Mouse (Mus musculus) liver, embryonic 13.5 days (tissue): ENCODE results near the gene Atad5. TPM values are rescaled to one million over a fixed set of nuclear protein-coding genes. Genes with fewer than 3 reads are reported as not detected.

ENCODE experiments used
- ATAC-seq: fragments of 200-750 bp; cut with Nextera tagmentation; 2 replicates; pipeline ENCODE4 v1.8.0; 2017; ENCODE audit warnings: low read depth, mild to moderate bottlenecking, moderate number of reproducible peaks, moderate library complexity
- DNase-seq: peaks from one replicate; pipeline ENCODE4 v3.0.0; 2022
- H3K27ac ChIP-seq: fragments of 300-500 bp; sonication (generic); 2 replicates; pipeline ENCODE4 v1.5.1; 2015; ENCODE audit warnings: moderate library complexity, mild to moderate bottlenecking, inconsistent platforms
- H3K27me3 ChIP-seq: fragments of 300-500 bp; sonication (generic); 2 replicates; pipeline ENCODE4 v1.6.1; 2015; ENCODE audit warnings: mild to moderate bottlenecking, inconsistent platforms
- H3K36me3 ChIP-seq: fragments of 300-500 bp; sonication (generic); 2 replicates; pipeline ENCODE4 v1.6.1; 2015; ENCODE audit warnings: mild to moderate bottlenecking, inconsistent platforms
- H3K4me1 ChIP-seq: fragments of 300-500 bp; sonication (generic); replicated peaks from 2 replicates; pipeline ENCODE4 v1.6.1; 2015; ENCODE audit warnings: inconsistent platforms
- H3K4me2 ChIP-seq: fragments of 300-500 bp; sonication (generic); 2 replicates; pipeline ENCODE4 v1.6.1; 2015; ENCODE audit warnings: inconsistent platforms, mild to moderate bottlenecking, moderate library complexity
- H3K4me3 ChIP-seq: fragments of 300-500 bp; sonication (generic); replicated peaks from 2 replicates; pipeline ENCODE4 v1.5.1; 2015; ENCODE audit warnings: mild to moderate bottlenecking, inconsistent platforms
- H3K9ac ChIP-seq: fragments of 300-500 bp; sonication (generic); 2 replicates; pipeline ENCODE4 v1.6.1; 2015; ENCODE audit warnings: mild to moderate bottlenecking, inconsistent platforms
- H3K9me3 ChIP-seq: fragments of 300-500 bp; sonication (generic); replicated peaks from 2 replicates; pipeline ENCODE4 v1.6.1; 2016; ENCODE audit warnings: inconsistent platforms
- WGBS: fragments of 180-500 bp; shearing (Covaris S2); methylation state at CpG from one replicate; pipeline ENCODE4 v1.1.7; 2015; ENCODE audit not compliant: insufficient replicate concordance; 5-methylcytosine and 5-hydroxymethylcytosine counted together
- polyA plus RNA-seq: library from polyadenylated mRNA; unstranded; fragments of >200 nt; fragmentation: Nextera tagmentation; extraction: Ambion mirVana; gene quantifications from 2 replicates; pipeline ENCODE4 v1.2.1, GENCODE M21; 2015

The Atad5 gene
- polyA plus RNA-seq, 1 experiment from 2014 or later, result 10.7 TPM

DNA sequence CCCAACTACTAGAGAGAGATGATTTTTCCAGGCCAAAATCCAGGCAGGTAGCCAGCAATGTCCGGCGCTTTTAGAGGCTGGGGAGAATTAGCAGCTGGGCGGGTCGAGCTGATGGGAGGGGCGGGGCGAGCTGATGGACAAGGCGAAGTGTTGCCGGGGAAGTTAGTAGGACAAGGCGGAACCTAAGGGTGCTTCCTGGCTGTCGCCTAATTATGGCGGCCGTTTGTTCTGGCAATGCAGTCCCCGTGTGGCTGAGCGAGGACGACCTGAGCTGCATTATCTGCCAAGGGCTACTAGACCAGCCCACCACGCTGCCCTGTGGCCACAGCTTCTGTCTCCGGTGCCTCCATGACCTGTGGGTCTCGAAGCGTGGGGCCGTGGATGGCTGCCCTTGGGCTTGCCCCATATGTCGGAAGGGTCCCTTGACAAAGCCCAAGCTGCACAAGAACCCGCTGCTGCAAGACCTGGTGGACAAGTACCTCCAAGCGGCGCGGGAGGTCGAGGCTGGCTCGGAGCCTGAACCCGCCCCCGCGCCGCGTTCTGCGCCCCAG, 94.6 kb downstream of the Atad5 start, which contains the start of gene Rnf135:
Gene Rnf135 (plus strand): TSS at position 147 of the 551 bp plus-strand sequence.
- H3K4me1 ChIP-seq, result peaks cover 15% of the 10 kb centered on the region
- under 1% methylated on average over 33 of the region's 33 CpGs for WGBS
- peak within 1 kb of the TSS; percentile 78 for H3K4me3 ChIP-seq
- H3K9me3 ChIP-seq, result no peaks in the 10 kb centered on the region
- H3K4me2 ChIP-seq, result peak within 1 kb of the TSS; percentile 84
- ATAC-seq (peak; percentile 93), DNase-seq (peak; percentile 76)
- H3K27me3 ChIP-seq, result no peaks in the 10 kb centered on the region
- H3K27ac ChIP-seq, result peak within 1 kb of the TSS; percentile 86
- H3K36me3 ChIP-seq, result peaks cover 3% of the 10 kb centered on the region; the same call in 1 of the 2 replicates
- H3K9ac ChIP-seq, result peak within 1 kb of the TSS; percentile 87

DNA sequence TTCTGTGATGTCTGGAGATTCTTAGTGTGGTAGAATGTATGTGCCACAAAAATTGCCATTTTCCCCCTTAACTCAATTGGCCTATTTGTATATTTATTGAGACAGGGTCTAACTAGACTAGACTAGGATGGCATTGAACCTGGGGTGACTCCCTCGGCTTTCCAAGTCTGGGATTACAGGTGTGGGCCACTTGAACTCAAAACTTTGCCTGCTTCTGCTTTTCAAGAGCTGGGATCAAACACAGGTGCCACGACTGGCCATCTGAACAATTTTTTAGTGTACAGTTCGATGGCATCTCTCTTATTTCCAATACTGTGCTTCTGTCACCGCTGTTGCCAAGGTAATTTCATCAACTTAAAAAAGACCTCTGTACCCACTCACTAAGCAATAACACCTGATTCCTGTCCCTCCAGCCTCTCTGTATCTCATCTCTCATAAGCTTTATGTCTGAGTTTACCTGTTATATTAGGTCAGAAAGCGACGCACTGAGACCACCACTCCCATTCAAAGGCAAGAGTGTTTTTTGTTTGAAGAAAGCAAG, 95.4 kb downstream of the Atad5 start:
- peak overlapping the region; percentile 84 for H3K4me2 ChIP-seq
- ATAC-seq (no peak), DNase-seq (no peak)
- H3K36me3 ChIP-seq, result peaks cover 8% of the 10 kb centered on the region; the same call in 1 of the 2 replicates
- H3K27ac ChIP-seq, result 0 out of 2 replicates have a peak overlapping the region, but pooled peaks have one; percentile 86
- peak overlapping the region; percentile 87 for H3K9ac ChIP-seq
- H3K9me3 ChIP-seq, result no peaks in the 10 kb centered on the region
- H3K4me1 ChIP-seq, result peaks cover 15% of the 10 kb centered on the region
- peak overlapping the region; percentile 78 for H3K4me3 ChIP-seq
- 80% methylated on average over 6 of the region's 6 CpGs for WGBS
- no peaks in the 10 kb centered on the region for H3K27me3 ChIP-seq

Other genes starting within 250 kb of the Atad5 start
- gene Utp6, start 127.0 kb upstream of the Atad5 start, polyA plus RNA-seq, result 30.0 and 42.6 TPM in 2 replicates
- gene Suz12, start 96.3 kb upstream of the Atad5 start, polyA plus RNA-seq, result 16.4 and 20.4 TPM in 2 replicates
- gene Crlf3, start 8.4 kb upstream of the Atad5 start, polyA plus RNA-seq, result 91.4 and 103 TPM in 2 replicates
- gene Tefm, start 52.8 kb downstream of the Atad5 start, polyA plus RNA-seq, result 17.7 and 20.5 TPM in 2 replicates
- 3.7 and 4.0 TPM in 2 replicates for gene Adap2, start 64.7 kb downstream of the Atad5 start, polyA plus RNA-seq
- gene Rnf135, start 94.5 kb downstream of the Atad5 start, polyA plus RNA-seq, result 4.3 and 5.3 TPM in 2 replicates
- 23.9 and 29.9 TPM in 2 replicates for gene Rhot1, start 119.6 kb downstream of the Atad5 start, polyA plus RNA-seq
- 0.08 and 0.12 TPM in 2 replicates for gene Rhbdl3, start 211.5 kb downstream of the Atad5 start, polyA plus RNA-seq